Mouse (Mus musculus) heart, embryonic 11.5 days (tissue): ENCODE measurements around the gene Disc1. TPM values are rescaled to one million over a fixed set of nuclear protein-coding genes. Genes with fewer than 3 reads are reported as not detected.
A peak's percentile ranks its signal among the peaks of the same experiment; 100 is the strongest.

ENCODE experiments used
- ATAC-seq: fragments of 200-750 bp; cut with Nextera tagmentation; replicated peaks from 2 replicates; pipeline ENCODE4 v1.8.0; 2017; ENCODE audit warnings: moderate library complexity; ENCODE audit not compliant: insufficient number of reproducible peaks, low FRiP score, low TSS enrichment
- H3K27ac ChIP-seq: fragments of 300-500 bp; sonication (generic); 2 replicates; pipeline ENCODE4 v1.5.1; 2014; ENCODE audit warnings: mild to moderate bottlenecking, low read depth, low read length
- H3K27me3 ChIP-seq: fragments of 300-500 bp; sonication (generic); 2 replicates; pipeline ENCODE4 v1.6.1; 2014; ENCODE audit warnings: mild to moderate bottlenecking, low read length, mixed read lengths; ENCODE audit not compliant: control insufficient read depth, insufficient read depth
- H3K36me3 ChIP-seq: fragments of 300-500 bp; sonication (generic); 2 replicates; pipeline ENCODE4 v1.6.1; 2014; ENCODE audit warnings: mild to moderate bottlenecking, low read length, moderate library complexity, mixed read lengths; ENCODE audit not compliant: control insufficient read depth, insufficient read depth
- H3K4me1 ChIP-seq: fragments of 300-500 bp; sonication (generic); 2 replicates; pipeline ENCODE4 v1.6.1; 2014; ENCODE audit warnings: low read length; ENCODE audit not compliant: control insufficient read depth, insufficient read depth
- H3K4me2 ChIP-seq: fragments of 300-500 bp; sonication (generic); 2 replicates; pipeline ENCODE4 v1.6.1; 2014; ENCODE audit warnings: mild to moderate bottlenecking, moderate library complexity
- H3K4me3 ChIP-seq: fragments of 300-500 bp; sonication (generic); 2 replicates; pipeline ENCODE4 v1.5.1; 2014; ENCODE audit warnings: low read depth, low read length
- H3K9ac ChIP-seq: fragments of 300-500 bp; sonication (generic); 2 replicates; pipeline ENCODE4 v1.6.1; 2014; ENCODE audit warnings: mild to moderate bottlenecking, low read depth, low read length, moderate library complexity
- H3K9me3 ChIP-seq: fragments of 300-500 bp; sonication (generic); replicated peaks from 2 replicates; pipeline ENCODE4 v1.6.1; 2016; ENCODE audit warnings: low read length; ENCODE audit not compliant: control insufficient read depth
- WGBS: fragments of 180-500 bp; shearing (Covaris S2); extraction: QIAGEN DNeasy Blood & Tissue Kit; methylation state at CpG from one replicate; pipeline ENCODE4 v1.1.7; 2014; ENCODE audit not compliant: insufficient replicate concordance; 5-methylcytosine and 5-hydroxymethylcytosine counted together
- polyA plus RNA-seq: library from polyadenylated mRNA; unstranded; fragments of >200 nt; fragmentation: Nextera tagmentation; extraction: Ambion mirVana; gene quantifications from 2 replicates; pipeline ENCODE4 v1.2.1, GENCODE M21; 2014

Gene Disc1
- polyA plus RNA-seq, 1 experiment from 2014 or later = 1.8 TPM

DNA sequence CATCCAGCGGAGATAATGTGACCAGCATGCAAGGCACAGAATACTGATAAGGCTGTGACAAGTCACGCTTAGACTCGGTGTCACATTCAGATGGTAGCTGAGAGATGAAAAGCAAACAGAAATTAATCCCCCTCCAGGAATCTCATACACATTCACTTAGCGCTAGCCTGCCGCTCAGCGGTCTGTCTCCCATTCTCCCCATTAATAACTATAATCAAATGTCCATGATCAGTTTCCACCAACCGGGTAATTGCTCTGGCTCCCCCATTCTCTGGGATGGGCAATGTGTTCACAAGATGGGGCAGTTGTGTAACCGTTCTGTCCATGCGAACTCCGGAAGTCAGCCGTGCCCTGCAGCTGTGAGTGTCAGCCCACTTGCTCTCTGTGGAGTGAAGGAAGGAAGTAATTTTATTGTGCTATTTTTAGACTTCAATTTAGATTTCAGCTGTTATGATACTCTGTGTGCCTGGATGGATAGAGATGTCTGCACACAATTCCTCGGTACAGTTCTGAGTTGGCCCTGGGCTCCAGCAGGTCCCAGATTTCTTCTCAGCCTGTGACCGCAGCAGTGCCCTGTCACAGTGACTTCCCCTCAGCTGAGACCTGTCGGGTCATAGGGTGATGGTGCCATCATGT lies 173.1 kb downstream of the Disc1 start:
- WGBS = 56% methylated on average over 14 of the region's 14 CpGs
- no peak for ATAC-seq
- Histone ChIP-seq H3K27ac (0 out of 2 replicates have a peak overlapping the region, but pooled peaks have one; percentile 10), H3K9me3 (no peaks in the 10 kb centered on the region), H3K27me3 (no peaks in the 10 kb centered on the region), H3K4me1 (peaks cover 31% of the 10 kb centered on the region), H3K9ac (no peak overlapping the region), H3K36me3 (no peaks in the 10 kb centered on the region), H3K4me3 (no peak overlapping the region), H3K4me2 (no peak overlapping the region)

DNA sequence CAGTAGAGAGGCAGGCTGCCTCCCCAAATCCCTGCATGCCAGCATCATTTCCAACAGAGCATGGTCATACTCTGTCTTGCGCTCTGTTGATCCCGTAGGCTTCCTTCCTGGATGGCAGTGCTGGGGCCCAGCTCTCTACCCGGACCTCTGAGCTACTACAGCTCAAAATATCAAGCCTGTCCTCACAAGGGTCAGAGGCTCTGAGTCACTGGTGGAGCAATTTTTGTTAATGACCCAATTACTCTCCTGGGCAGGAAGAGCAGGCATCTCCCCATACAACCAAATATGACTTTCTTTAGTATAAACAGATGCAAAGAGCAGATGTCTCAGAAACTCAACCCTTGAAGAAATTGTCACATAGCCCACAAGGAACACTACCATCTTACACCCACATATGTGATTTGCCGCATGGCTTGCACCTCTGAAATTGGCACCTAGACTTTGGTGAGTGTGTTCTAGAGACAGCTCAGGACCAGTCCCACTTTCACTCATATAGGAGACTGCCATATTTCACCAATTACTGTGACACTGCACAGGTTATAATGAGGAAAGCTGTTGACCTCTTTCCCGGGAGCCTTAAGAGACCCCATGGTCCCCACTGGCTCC lies 176.6 kb downstream of the Disc1 start:
- Histone ChIP-seq H3K9me3 (no peaks in the 10 kb centered on the region), H3K4me2 (no peak overlapping the region), H3K27me3 (no peaks in the 10 kb centered on the region), H3K9ac (no peak overlapping the region), H3K4me3 (no peak overlapping the region), H3K4me1 (peaks cover 15% of the 10 kb centered on the region), H3K36me3 (no peaks in the 10 kb centered on the region), H3K27ac (no peak overlapping the region)
- WGBS = 83% methylated on average over 5 of the region's 5 CpGs
- ATAC-seq = no peak

DNA sequence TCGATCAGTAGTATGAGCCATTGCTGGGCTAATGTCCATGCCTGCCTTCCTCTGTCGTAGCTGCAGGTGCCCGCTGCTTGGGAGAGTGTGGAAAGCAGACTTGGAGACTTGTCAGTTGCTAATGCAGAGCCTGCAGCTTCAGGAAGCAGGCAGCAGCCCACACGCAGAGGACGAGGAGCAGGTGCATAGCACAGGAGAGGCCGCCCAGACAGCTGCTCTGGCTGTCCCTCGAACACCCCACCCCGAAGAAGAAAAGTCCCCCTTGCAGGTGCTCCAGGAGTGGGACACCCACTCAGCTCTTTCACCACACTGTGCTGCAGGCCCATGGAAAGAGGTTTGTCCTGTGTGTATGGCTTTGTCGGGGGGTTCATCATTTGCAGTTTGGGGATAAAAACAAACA lies 178.7 kb downstream of the Disc1 start:
- Histone ChIP-seq H3K27ac (no peak overlapping the region), H3K9me3 (no peaks in the 10 kb centered on the region), H3K36me3 (no peaks in the 10 kb centered on the region), H3K4me1 (peaks cover 12% of the 10 kb centered on the region), H3K27me3 (no peaks in the 10 kb centered on the region), H3K4me2 (no peak overlapping the region), H3K4me3 (no peak overlapping the region), H3K9ac (no peak overlapping the region)
- ATAC-seq = no peak
- 78% methylated on average over 9 of the region's 9 CpGs for WGBS

DNA sequence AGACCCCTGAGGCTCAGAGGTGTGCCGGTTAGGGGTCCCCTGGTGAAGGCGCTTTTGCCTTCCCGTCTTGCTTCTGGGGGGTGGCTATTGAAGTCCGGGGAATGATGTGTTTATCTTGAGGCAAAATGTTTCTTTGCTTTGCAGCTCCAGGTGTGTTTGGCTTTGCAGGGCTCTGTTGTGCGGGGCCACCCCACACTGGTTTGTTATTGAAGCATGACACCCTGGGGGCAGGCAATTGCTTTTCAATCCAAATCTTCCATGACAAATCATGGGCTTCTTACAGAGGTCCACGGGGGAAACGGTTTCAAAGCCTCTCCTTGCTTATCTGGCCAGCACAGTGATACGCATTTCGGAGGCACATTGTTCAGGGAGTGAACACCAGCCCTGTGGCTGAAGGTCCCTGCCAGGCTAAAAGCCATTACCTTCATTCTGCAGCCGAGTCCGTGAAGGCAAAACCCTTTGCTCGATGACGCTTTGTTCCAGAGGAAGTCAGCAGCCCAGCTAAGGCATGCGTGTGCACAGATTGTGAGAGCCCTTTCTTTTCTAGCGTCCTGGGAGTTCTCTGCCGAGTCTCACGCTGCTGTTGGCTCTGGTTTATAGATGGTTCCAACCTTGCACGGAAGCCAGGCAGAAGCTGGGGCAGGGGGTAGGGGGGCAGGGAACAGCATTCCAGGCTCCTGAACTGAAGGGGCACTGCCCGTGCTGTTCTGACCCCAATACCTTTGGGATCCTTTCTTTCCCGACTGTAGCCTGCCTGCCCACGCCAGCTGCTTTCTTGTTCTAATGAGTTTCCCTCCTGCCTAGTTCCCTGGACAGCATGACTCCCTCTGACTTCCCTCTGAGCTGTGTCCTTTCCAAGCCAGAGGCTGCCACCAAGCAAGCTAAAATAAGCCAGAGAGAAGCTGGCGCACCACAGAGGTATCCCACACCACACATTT lies 182.2 kb downstream of the Disc1 start:
- Histone ChIP-seq H3K4me2 (peak overlapping the region; percentile 51), H3K4me3 (peak overlapping the region; percentile 15), H3K4me1 (peaks cover 17% of the 10 kb centered on the region), H3K27ac (peak overlapping the region; percentile 76), H3K36me3 (no peaks in the 10 kb centered on the region), H3K9me3 (no peaks in the 10 kb centered on the region), H3K9ac (peak overlapping the region; percentile 67), H3K27me3 (no peaks in the 10 kb centered on the region)
- no peak for ATAC-seq
- WGBS = 24% methylated on average over 22 of the region's 22 CpGs

DNA sequence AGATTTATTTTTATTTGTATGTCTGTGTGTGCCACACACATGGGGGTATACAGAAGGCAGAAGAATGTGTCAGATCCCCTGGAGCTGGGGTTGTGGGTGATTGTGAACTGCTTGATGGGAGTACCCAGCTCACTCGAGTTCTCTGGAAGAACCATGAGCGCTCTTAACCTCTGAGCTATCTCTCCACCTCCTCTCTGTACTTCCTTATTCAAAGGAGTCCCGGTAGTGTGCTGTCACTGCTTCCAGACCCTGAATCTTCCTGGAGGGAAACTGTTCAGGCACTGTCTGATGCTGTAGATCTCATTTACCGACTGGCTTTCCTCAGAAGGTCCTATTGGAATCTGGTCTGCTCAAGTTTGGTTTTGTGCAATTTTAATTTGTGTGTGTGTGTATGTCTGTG lies 186.8 kb downstream of the Disc1 start:
- ATAC-seq = no peak
- 49% methylated on average over 4 of the region's 4 CpGs for whole genome bisulfite sequencing
- Histone ChIP-seq H3K4me2 (no peak overlapping the region), H3K4me3 (no peak overlapping the region), H3K27ac (no peak overlapping the region), H3K36me3 (no peaks in the 10 kb centered on the region), H3K9me3 (no peaks in the 10 kb centered on the region), H3K9ac (no peak overlapping the region), H3K27me3 (0 out of 2 replicates have a peak, but pooled peaks cover 2% of the 10 kb centered on the region), H3K4me1 (peaks cover 32% of the 10 kb centered on the region)

DNA sequence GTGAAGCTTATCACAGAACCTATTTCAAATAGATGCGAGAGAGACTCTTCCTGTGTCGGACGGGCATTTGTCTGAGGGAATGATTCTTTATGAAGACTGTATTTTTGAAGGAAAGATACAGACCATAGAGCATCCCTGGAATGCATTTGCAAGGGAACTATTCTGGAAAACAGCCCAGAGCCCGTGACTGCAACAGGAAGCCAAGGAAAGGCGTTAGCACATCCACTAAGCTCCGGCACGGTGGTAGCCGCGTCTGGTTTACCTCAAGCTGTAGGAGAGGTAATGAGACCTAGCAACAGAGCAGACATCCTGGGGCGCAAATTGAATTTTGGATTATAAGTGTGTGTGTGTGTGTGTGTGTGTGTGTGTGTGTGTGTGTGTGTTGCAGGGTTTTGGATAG lies 188.4 kb downstream of the Disc1 start:
- ATAC-seq = no peak
- 10% methylated on average over 10 of the region's 10 CpGs for WGBS
- Histone ChIP-seq H3K9ac (no peak overlapping the region), H3K4me1 (peaks cover 28% of the 10 kb centered on the region), H3K27ac (peak overlapping the region; percentile 30; the same call in 1 of the 2 replicates), H3K4me3 (no peak overlapping the region), H3K36me3 (no peaks in the 10 kb centered on the region), H3K4me2 (peak overlapping the region; percentile 0; the same call in 1 of the 2 replicates), H3K9me3 (no peaks in the 10 kb centered on the region), H3K27me3 (0 out of 2 replicates have a peak, but pooled peaks cover 2% of the 10 kb centered on the region)

DNA sequence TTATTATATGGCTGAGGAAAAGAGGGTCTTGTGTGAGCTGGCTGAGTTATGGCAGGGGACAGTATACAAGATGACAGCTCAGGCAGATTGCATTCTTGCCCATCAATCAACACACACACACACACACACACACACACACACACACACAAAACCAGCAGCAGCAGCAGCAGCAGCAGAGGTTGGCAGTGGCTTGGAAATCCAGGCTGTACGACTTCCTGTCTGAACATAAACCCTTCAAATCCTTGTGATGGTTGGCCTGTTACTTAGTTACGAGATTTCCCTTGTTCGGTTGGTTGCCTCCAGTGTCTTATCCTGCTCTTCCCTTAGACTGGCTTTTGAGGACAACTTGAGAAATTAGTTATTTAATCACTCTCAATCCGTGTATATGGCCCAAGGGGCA lies 188.9 kb downstream of the Disc1 start:
- Histone ChIP-seq H3K27ac (0 out of 2 replicates have a peak overlapping the region, but pooled peaks have one; percentile 12), H3K4me1 (peaks cover 31% of the 10 kb centered on the region), H3K4me2 (no peak overlapping the region), H3K4me3 (no peak overlapping the region), H3K36me3 (no peaks in the 10 kb centered on the region), H3K27me3 (0 out of 2 replicates have a peak, but pooled peaks cover 2% of the 10 kb centered on the region), H3K9me3 (no peaks in the 10 kb centered on the region), H3K9ac (peak overlapping the region; percentile 16; the same call in 1 of the 2 replicates)
- 26% methylated on average over 4 of the region's 4 CpGs for WGBS
- ATAC-seq = no peak

DNA sequence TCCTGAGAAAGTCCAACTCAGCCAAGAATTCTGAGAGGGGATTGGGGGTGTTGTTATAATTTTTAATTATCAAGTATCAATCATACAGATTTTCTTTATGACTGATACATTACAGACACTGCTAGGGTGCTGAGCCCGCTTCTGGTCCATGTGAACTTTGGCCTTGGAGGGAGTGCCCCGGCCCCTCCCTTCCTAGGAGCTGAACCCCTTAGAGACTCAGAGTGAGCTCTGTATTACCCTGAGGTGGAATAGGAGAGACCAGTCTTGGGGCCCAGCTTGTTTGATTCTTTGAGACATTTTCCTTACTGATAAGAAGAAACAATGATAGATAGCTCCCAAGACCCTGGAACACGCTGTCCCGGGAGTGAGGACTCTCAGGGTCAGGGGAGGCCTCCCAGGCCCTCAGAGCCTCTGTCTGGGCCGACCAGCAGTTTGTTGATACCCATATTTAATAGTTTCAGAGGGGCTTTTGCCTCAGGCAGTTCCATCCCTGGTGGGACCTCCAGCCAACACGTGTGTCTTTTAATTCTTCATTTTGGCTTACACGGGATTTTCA lies 192.8 kb downstream of the Disc1 start:
- no peak for ATAC-seq
- no peaks in the 10 kb centered on the region for H3K9me3 ChIP-seq
- no peak overlapping the region for H3K4me2 ChIP-seq
- no peak overlapping the region for H3K4me3 ChIP-seq
- no peaks in the 10 kb centered on the region for H3K36me3 ChIP-seq
- WGBS = 32% methylated on average over 7 of the region's 7 CpGs
- 0 out of 2 replicates have a peak, but pooled peaks cover 2% of the 10 kb centered on the region for H3K27me3 ChIP-seq
- H3K9ac ChIP-seq = no peak overlapping the region
- H3K27ac ChIP-seq = no peak overlapping the region
- peaks cover 26% of the 10 kb centered on the region for H3K4me1 ChIP-seq
